Mouse (Mus musculus) thymus, adult 2 months (tissue): Measurements from ENCODE around the gene Ddx19a.

ENCODE experiments used
- CTCF ChIP-seq: fragments of 200-500 bp; IDR thresholded peaks from 2 replicates; pipeline ENCODE4 v1.5.1; 2012; ENCODE audit warnings: mild to moderate bottlenecking, control low read depth, low read length, moderate library complexity, borderline replicate concordance; ENCODE audit not compliant: control insufficient read depth, poor library complexity, insufficient read depth; ENCODE audit errors: extremely low read depth
- POLR2A ChIP-seq: fragments of 200-500 bp; IDR thresholded peaks from 2 replicates; pipeline ENCODE4 v1.6.1; 2012; ENCODE audit warnings: mild to moderate bottlenecking, low read length, control low read depth, moderate library complexity; ENCODE audit not compliant: control insufficient read depth, poor library complexity, insufficient read depth; ENCODE audit errors: extremely low read depth

DNA sequence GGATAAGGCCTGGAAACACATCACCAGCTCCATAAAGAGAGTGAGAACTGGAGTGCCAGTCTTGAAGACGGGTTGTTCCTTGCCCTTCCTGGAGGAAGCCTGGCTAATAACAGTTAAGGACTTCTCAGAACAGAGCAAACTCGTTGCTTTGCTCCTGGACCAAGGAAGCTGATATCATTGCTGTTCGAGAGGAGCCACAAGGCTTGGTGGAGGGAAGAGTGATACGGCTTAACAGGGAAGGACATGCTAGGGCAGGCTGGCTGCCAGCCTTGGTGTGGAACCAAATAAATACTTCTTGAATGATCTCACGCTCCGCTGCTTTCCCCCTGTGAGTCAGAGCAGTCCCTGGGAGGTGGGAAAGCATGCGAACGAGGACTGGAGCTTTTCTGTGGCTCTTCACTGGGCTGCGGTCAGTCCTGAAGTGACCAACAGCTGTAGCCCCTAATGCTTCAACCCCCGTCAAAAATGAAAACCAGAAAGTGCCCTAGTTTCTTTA lies 56.1 kb downstream of the Ddx19a start:
- no peak for TF ChIP-seq POLR2A
- no peak for TF ChIP-seq CTCF
